In genomic region chr17:75204065-75204464, GRCm38 (mm10) we compare ENCODE assay signal across 28 mouse cellular contexts.
"Had no signal": no experiment of that assay in that cellular context is flagged by ENCODE, and none has a peak within 500 bp of the region (broad histone marks: within the 10 kb centered on the region; RNA-seq: fewer than 3 reads in every experiment).

No protein-coding gene starts in this region.

- H3K9me3 ChIP-seq: embryonic facial prominence, embryonic 10.5 days; embryonic facial prominence, embryonic 12.5 days; embryonic facial prominence, embryonic 13.5 days; embryonic facial prominence, embryonic 15.5 days; forebrain, embryonic 10.5 days; forebrain, embryonic 12.5 days; forebrain, embryonic 13.5 days; forebrain, embryonic 15.5 days had no signal

- H3K9ac ChIP-seq: embryonic facial prominence, embryonic 12.5 days; embryonic facial prominence, embryonic 13.5 days; embryonic facial prominence, embryonic 15.5 days; forebrain, embryonic 12.5 days; forebrain, embryonic 13.5 days; forebrain, embryonic 15.5 days; forebrain, postnatal 0 days had no signal

- ATAC-seq: forebrain, embryonic 13.5 days; forebrain, embryonic 14.5 days; forebrain, embryonic 15.5 days; forebrain, embryonic 16.5 days; forebrain, postnatal 0 days had no signal

- H3K4me2 ChIP-seq: embryonic facial prominence, embryonic 12.5 days; embryonic facial prominence, embryonic 13.5 days; embryonic facial prominence, embryonic 15.5 days; forebrain, embryonic 12.5 days; forebrain, embryonic 13.5 days; forebrain, embryonic 15.5 days had no signal

- H3K4me1 ChIP-seq: forebrain, embryonic 12.5 days; forebrain, embryonic 13.5 days; forebrain, embryonic 15.5 days had no signal

- H3K27me3 ChIP-seq: embryonic facial prominence, embryonic 12.5 days; embryonic facial prominence, embryonic 13.5 days; embryonic facial prominence, embryonic 15.5 days; forebrain, embryonic 12.5 days; forebrain, embryonic 13.5 days; forebrain, embryonic 15.5 days had no signal

- DNase-seq: cerebellum, adult 8-10 months; cerebellum, adult 9-10 months; cerebellum, adult 9-11 months; cerebellum, postnatal 10 days; cerebellum, postnatal 14 days; cerebellum, postnatal 25 days; cerebellum, postnatal 36 days; embryo, embryonic 11 days; forebrain, postnatal 0 days; gastrocnemius, adult 2 months; gastrocnemius, postnatal 10 days; gastrocnemius, postnatal 14 days; gastrocnemius, postnatal 25 days; gastrocnemius, postnatal 36 days; heart, adult 11 months; heart, adult 18-20 months; heart, adult 2 months had no signal

- H3K27ac ChIP-seq: embryonic facial prominence, embryonic 10.5 days; embryonic facial prominence, embryonic 12.5 days; embryonic facial prominence, embryonic 13.5 days; embryonic facial prominence, embryonic 15.5 days; forebrain, embryonic 10.5 days; forebrain, embryonic 12.5 days; forebrain, embryonic 13.5 days; forebrain, embryonic 15.5 days; gastrocnemius, adult 2 months; heart, adult 2 months had no signal

- H3K4me3 ChIP-seq: embryonic facial prominence, embryonic 10.5 days; embryonic facial prominence, embryonic 12.5 days; embryonic facial prominence, embryonic 13.5 days; embryonic facial prominence, embryonic 15.5 days; erythroblast, embryonic 14.5 days; forebrain, embryonic 10.5 days; forebrain, embryonic 12.5 days; forebrain, embryonic 13.5 days; forebrain, embryonic 15.5 days; gastrocnemius, adult 2 months; heart, adult 2 months had no signal

- H3K36me3 ChIP-seq: embryonic facial prominence, embryonic 10.5 days; embryonic facial prominence, embryonic 12.5 days; embryonic facial prominence, embryonic 13.5 days; forebrain, embryonic 10.5 days; forebrain, embryonic 12.5 days; forebrain, embryonic 15.5 days had no signal
